Mouse (Mus musculus) heart, adult 2 months (tissue): ENCODE measurements around the gene Krt31.

Source experiments
- CTCF ChIP-seq: fragments of 200-600 bp; IDR thresholded peaks from 2 replicates; pipeline ENCODE4 v1.8.1; 2022; ENCODE audit warnings: antibody characterized with exemption, mild to moderate bottlenecking, moderate library complexity
- EP300 ChIP-seq: fragments of 200-500 bp; IDR thresholded peaks from 2 replicates; pipeline ENCODE4 v1.6.1; 2011; ENCODE audit warnings: low read depth, low read length, control low read depth; ENCODE audit not compliant: insufficient read depth

GRCm38 (mm10) chr11:100021438-100021837 lies 28.9 kb downstream of the Krt31 start:
- TF ChIP-seq CTCF (no peak), EP300 (no peak)
